Mouse (Mus musculus): Measurements from ENCODE around the gene Itpripl2. TPM values are rescaled to one million over a fixed set of nuclear protein-coding genes. Genes with fewer than 3 reads are reported as not detected.

The Itpripl2 gene
- polyA plus RNA-seq, 1 experiment from 2014 or later = 0.70 TPM

DNA sequence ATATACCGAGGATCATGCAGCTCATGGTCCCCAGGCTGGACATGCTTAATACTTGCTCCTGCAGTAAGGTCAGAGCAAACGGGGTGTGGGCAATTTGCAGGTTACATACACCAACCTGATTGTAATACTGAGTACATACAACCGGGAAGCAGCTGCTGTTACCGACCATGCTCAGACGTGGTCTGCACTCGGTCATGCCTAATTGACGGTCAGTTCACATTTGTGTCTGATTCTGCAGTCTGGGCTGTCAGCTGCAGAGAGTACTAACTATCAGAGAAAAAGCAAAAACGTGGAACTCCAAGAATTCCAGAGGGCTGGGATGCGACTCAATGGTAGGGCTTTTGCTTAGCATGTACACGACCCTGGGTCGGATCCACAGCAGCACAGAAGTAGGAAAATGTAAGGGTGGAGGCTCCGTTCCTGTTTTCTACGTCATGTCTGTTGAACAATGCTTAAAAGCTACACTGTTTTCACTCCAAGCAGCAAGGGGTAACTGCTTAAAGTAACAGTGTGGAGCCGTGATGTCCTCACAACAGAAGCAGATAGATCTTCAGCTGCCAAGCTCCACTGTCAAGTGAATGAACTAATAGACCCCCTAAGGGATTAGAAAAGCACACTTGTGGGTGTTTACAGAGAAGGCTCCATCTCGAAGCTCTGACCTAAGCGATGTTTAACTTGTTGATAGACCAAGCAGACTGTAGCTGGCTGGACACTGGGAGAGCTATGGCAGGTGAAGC, 30.2 kb downstream of the Itpripl2 start:
- ATAC-seq (ENCODE audit: low read depth) = no peak
- WGBS (ENCODE audit: insufficient replicate concordance) = 57% methylated on average over 16 of the region's 16 CpGs
- peaks cover 6% of the 10 kb centered on the region; the same call in 1 of the 2 replicates for H3K4me1 ChIP-seq (replicated peaks)
- H3K4me3 ChIP-seq (replicated peaks) = no peak overlapping the region
- H3K27ac ChIP-seq = no peak overlapping the region
- H3K9ac ChIP-seq = no peak overlapping the region
- no peak for DNase-seq
- no peak overlapping the region for H3K4me2 ChIP-seq
- no peaks in the 10 kb centered on the region for H3K36me3 ChIP-seq
- no peaks in the 10 kb centered on the region for H3K27me3 ChIP-seq
- no peaks in the 10 kb centered on the region for H3K9me3 ChIP-seq (replicated peaks)

DNA sequence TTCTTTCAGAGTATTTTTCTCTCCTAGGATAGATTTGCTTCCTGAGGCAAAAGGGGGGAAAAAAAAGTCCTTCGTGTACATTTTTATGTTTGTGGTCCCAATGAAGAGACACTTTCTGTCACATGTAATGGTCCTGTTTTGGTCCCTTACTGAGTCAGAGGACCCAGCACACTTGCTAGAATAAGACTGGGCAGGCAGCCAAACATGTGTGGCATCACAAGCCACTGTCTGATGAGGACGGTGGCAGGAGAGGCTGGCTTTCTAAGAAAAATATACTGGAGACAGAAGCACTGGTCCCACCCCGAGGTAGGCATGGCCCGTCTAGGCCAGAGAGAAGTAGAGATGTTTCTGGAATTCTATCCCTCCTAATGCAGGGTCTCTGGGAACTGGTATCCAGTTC, 38.1 kb downstream of the Itpripl2 start:
- ATAC-seq (ENCODE audit: low read depth) (no peak), DNase-seq (no peak)
- no peak overlapping the region for H3K27ac ChIP-seq
- no peaks in the 10 kb centered on the region for H3K9me3 ChIP-seq (replicated peaks)
- no peaks in the 10 kb centered on the region for H3K36me3 ChIP-seq
- H3K9ac ChIP-seq = no peak overlapping the region
- H3K4me3 ChIP-seq (replicated peaks) = no peak overlapping the region
- no peak overlapping the region for H3K4me2 ChIP-seq
- peaks cover 9% of the 10 kb centered on the region for H3K27me3 ChIP-seq
- 55% methylated on average over 4 of the region's 4 CpGs for WGBS (ENCODE audit: insufficient replicate concordance)
- no peaks in the 10 kb centered on the region for H3K4me1 ChIP-seq (replicated peaks)

DNA sequence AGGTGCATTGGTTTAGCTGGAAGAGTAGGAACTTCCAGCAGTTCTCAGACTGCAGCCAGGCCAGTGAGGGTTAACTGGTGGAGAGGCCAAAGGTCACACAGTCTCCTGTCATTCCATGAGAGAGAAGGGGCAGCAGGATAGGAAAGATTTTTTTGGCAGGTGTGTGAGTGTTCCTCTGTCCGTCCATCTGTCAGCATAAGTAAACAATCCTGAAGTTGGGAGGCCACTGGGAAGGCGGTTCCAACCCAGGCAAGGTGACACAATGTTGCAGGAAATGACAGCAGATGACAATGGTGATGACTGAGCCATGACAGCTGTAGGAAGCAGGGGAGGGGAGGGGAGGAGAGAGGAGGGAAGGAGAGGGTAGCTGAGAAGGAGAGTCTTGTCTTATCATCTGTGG, 38.8 kb downstream of the Itpripl2 start:
- DNase-seq (no peak), ATAC-seq (ENCODE audit: low read depth) (peak; percentile 41)
- no peak overlapping the region for H3K4me3 ChIP-seq (replicated peaks)
- H3K4me2 ChIP-seq = no peak overlapping the region
- H3K27ac ChIP-seq = no peak overlapping the region
- 20% methylated on average over 2 of the region's 2 CpGs for WGBS (ENCODE audit: insufficient replicate concordance)
- H3K36me3 ChIP-seq = no peaks in the 10 kb centered on the region
- peaks cover 7% of the 10 kb centered on the region; the same call in 1 of the 2 replicates for H3K4me1 ChIP-seq (replicated peaks)
- no peak overlapping the region for H3K9ac ChIP-seq
- H3K9me3 ChIP-seq (replicated peaks) = no peaks in the 10 kb centered on the region
- H3K27me3 ChIP-seq = peaks cover 17% of the 10 kb centered on the region

DNA sequence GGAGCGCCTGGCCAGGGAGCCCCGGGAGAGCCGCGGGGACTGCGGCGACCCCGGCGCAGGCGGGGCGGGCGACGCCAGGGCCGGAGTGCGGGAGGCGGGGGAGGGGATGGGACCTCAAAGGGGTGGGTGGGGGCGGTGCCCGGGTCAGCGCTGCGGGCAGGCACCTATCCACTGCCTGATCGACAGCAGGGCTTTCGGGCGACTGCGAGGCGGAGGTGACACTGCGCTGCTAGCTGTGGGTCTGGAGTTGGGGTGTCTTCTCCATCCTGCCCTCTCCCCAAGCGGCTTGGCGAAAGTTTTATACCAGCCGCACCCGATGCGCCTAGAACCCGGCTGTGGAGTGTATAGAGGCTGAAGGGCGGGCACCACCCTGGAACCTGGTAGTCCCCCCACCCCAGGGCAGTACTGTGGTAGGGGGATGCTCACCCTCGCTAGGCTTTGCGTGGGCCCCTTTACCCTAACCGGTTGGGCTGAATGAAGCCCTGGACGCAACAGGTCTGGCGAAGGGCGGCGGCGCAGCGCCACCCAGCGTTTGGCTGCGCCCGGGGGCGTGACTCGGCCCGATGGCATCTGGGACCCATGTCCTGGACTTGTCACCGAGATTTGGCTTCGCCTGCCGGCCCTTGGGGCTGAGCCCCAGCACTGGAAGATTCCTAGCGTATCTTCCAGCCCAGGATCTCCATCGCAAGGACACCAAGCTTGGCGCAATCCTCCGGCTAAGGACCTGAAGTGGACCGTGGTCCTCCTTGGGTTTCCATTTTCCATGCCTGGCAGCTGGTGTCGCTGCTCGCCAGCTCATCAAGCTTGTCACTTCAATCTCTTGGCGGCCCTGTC, 43.4 kb downstream of the Itpripl2 start, which contains the start of gene Syt17:
Gene Syt17, minus strand, starts transcription at position 89 of the 834 bp plus-strand sequence.
- no peak within 1 kb of the TSS for H3K27ac ChIP-seq
- ATAC-seq (ENCODE audit: low read depth) = peak; percentile 48
- H3K9ac ChIP-seq = no peak within 1 kb of the TSS
- peak within 1 kb of the TSS; percentile 56 for H3K4me3 ChIP-seq (replicated peaks)
- under 1% methylated on average over 58 of the region's 58 CpGs for WGBS (ENCODE audit: insufficient replicate concordance)
- no peaks in the 10 kb centered on the region for H3K36me3 ChIP-seq
- H3K4me2 ChIP-seq = peak within 1 kb of the TSS; percentile 71
- H3K4me1 ChIP-seq (replicated peaks) = peaks cover 14% of the 10 kb centered on the region
- DNase-seq = peak; percentile 5
- H3K9me3 ChIP-seq (replicated peaks) = no peaks in the 10 kb centered on the region
- peaks cover 59% of the 10 kb centered on the region for H3K27me3 ChIP-seq

DNA sequence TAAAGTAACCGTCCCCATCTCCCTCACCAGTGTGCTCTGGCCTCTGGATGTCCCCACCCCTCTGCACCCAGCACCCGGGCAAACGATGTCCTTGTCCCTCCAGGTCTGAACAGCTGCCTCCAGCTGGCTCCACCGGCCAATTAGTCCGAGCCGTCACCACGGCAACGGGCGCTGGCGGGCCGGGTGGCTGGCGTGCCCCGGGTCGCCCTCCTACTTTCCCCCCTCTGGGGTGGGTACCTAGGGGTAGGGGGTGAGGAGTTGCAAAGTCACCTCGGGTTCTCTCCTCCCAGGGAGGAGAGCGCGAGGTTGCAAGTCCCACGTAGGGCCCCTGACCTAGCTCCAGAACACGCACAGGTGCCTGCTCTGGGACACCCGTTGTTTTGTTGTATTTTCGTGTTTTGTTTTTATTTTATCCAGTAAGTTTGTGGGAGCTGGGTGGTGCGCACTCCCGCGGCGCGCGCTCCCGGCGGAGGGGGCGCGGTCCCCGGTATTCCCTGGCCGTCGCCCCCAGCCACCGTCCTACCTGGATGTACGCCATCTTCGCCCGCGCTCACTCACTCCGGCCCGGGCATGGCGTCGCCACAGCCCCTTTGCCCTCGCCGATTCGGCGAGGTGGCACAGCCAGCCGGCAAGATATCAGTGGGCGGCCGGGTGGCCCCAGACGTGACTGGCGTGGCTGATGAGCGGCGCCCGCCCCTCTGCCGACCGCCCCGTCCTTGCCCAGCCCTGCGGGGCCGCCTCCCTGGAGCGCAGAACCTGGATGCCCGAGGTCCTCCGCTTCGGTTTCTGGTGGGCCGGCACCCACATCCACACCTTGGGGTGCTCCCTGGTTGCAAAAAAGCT, 44.3 kb downstream of the Itpripl2 start:
- Histone ChIP-seq H3K4me3 (replicated peaks) (peak overlapping the region; percentile 56), H3K9me3 (replicated peaks) (no peaks in the 10 kb centered on the region), H3K4me2 (peak overlapping the region; percentile 71), H3K9ac (no peak overlapping the region), H3K36me3 (no peaks in the 10 kb centered on the region), H3K27me3 (peaks cover 62% of the 10 kb centered on the region), H3K4me1 (replicated peaks) (peaks cover 14% of the 10 kb centered on the region), H3K27ac (no peak overlapping the region)
- DNase-seq = no peak
- ATAC-seq (ENCODE audit: low read depth) = 0 out of 2 replicates have a peak, but pooled peaks have one; percentile 18
- 2% methylated on average over 65 of the region's 65 CpGs for WGBS (ENCODE audit: insufficient replicate concordance)

DNA sequence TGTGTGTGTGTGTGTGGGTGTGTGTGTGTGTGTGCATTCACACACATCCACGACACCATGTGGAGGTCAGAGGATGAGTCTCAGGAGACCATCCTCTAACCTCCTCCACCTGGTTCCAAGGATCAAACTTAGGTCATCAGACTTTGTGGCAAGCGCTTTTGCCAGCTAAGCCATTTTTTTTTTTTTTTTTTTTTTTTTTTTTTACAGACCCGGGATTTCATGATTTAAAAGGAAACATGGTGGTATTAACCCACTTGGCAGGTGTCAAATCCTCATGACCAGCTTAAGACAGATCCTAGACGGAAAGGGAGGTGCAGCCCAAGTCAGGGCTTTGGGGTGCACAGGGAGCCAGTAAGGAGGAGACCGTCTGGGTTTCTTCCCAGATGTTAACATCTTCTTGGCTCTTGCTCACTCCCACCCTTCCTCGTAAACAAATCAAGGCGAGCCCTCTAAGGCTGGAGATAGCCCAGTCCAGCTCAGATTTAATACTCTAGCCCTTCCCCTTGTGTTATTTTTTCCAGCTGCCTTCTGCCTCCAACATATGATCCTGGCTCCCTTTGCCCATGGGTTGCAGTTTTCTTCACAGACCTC, 47.8 kb downstream of the Itpripl2 start:
- Histone ChIP-seq H3K9me3 (replicated peaks) (no peaks in the 10 kb centered on the region), H3K27me3 (peaks cover 55% of the 10 kb centered on the region), H3K9ac (no peak overlapping the region), H3K4me1 (replicated peaks) (peaks cover 14% of the 10 kb centered on the region), H3K4me2 (no peak overlapping the region), H3K27ac (no peak overlapping the region), H3K36me3 (no peaks in the 10 kb centered on the region), H3K4me3 (replicated peaks) (no peak overlapping the region)
- ATAC-seq (ENCODE audit: low read depth) (no peak), DNase-seq (no peak)
- 38% methylated on average over 7 of the region's 7 CpGs for WGBS (ENCODE audit: insufficient replicate concordance)

DNA sequence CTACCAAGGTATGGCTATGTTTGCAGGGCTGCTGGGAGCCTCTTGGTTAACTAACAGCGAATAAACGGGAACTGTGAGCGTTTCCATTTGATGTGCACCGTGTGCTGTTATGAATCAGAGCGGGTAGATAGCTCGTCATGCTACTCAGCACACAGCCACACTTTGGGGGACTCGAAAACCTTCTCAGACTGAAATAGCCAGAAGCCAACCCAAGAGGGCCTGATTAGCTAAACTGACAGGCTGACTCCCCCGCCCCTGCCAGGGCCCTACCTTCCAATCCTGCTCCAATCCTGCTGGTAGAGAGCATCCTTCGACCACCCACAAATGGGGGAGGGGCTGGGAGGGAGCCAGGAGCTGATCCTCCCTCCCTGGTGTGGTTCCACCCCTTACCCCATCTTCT, 48.4 kb downstream of the Itpripl2 start:
- H3K9ac ChIP-seq = no peak overlapping the region
- no peak overlapping the region for H3K4me2 ChIP-seq
- 11% methylated on average over 9 of the region's 9 CpGs for WGBS (ENCODE audit: insufficient replicate concordance)
- no peaks in the 10 kb centered on the region for H3K36me3 ChIP-seq
- no peaks in the 10 kb centered on the region for H3K9me3 ChIP-seq (replicated peaks)
- DNase-seq = no peak
- no peak for ATAC-seq (ENCODE audit: low read depth)
- H3K4me1 ChIP-seq (replicated peaks) = peaks cover 12% of the 10 kb centered on the region
- no peak overlapping the region for H3K27ac ChIP-seq
- H3K27me3 ChIP-seq = peaks cover 49% of the 10 kb centered on the region
- H3K4me3 ChIP-seq (replicated peaks) = no peak overlapping the region

DNA sequence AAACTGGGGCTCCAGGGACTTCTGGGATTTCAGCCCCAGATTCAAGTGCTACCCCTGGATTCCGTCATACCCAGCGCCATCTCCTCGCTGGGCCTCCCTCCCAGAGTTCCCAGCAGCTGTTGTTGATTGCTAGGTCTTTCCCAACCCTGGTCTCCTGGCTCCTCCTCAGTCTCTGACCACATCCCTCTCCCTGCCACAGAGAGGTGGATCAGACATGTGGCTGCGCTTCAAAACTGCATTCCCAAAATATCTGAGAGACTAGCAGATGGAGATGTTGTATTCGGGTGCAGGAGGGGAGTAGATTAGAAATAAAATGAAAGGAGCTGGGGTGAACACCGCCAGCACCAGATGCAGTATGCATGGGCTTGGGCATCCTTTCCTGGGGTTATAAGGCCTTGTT, 50.2 kb downstream of the Itpripl2 start:
- no peak overlapping the region for H3K9ac ChIP-seq
- peaks cover 31% of the 10 kb centered on the region for H3K27me3 ChIP-seq
- WGBS (ENCODE audit: insufficient replicate concordance) = 65% methylated on average over 6 of the region's 6 CpGs

DNA sequence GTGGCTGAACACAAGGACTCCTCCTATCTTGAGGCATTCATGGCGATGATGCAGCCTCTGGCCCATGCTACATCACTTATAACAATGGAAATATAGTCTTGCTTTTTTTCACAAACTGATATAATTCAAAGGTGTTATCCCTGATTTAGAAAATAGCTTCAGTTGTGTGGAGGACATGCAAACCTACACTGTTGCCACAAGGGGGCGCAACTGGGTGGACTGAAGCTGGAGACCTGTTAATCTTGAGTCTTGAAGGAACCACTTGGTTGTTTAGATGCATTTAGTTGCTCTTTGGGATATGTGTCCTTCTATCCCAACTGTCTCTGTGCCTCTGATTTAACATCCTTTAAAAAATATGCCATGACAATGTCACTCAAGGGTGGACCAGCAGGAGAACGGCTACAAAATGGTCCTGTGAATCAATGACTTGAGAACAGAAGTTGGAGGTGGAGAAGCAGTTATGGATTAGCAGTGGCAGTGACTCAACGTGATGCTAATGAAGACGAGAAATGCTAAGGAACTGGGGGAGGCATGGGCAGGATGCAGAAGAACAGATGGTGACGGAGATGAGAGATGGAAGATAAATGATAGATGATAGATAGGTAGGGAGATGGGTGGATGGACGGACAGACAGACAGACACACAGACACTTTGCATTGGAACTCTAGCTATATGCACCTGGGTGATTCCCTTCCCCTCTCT, 54.5 kb downstream of the Itpripl2 start:
- Histone ChIP-seq H3K27me3 (no peaks in the 10 kb centered on the region; the same call in 1 of the 2 replicates), H3K27ac (no peak overlapping the region), H3K9ac (no peak overlapping the region), H3K9me3 (replicated peaks) (no peaks in the 10 kb centered on the region), H3K4me1 (replicated peaks) (no peaks in the 10 kb centered on the region), H3K4me3 (replicated peaks) (no peak overlapping the region), H3K4me2 (no peak overlapping the region), H3K36me3 (no peaks in the 10 kb centered on the region)
- no peak for ATAC-seq (ENCODE audit: low read depth)
- WGBS (ENCODE audit: insufficient replicate concordance) = 40% methylated on average over 7 of the region's 7 CpGs
- no peak for DNase-seq

More for the DNA sequence above, 50.2 kb downstream of the Itpripl2 start:
- Histone ChIP-seq H3K4me2 (no peak overlapping the region), H3K4me1 (replicated peaks) (no peaks in the 10 kb centered on the region), H3K27ac (no peak overlapping the region), H3K4me3 (replicated peaks) (no peak overlapping the region), H3K9me3 (replicated peaks) (no peaks in the 10 kb centered on the region), H3K36me3 (no peaks in the 10 kb centered on the region)
- DNase-seq (no peak), ATAC-seq (ENCODE audit: low read depth) (no peak)

All from liver, embryonic 13.5 days (tissue).